Mouse (Mus musculus): ENCODE measurements around the gene Sbno1. TPM values are rescaled to one million over a fixed set of nuclear protein-coding genes. Genes with fewer than 3 reads are reported as not detected.
A peak's percentile ranks its signal among the peaks of the same experiment; 100 is the strongest.

Gene Sbno1
- polyA plus RNA-seq, 1 experiment from 2014 or later = 36.2 TPM

DNA sequence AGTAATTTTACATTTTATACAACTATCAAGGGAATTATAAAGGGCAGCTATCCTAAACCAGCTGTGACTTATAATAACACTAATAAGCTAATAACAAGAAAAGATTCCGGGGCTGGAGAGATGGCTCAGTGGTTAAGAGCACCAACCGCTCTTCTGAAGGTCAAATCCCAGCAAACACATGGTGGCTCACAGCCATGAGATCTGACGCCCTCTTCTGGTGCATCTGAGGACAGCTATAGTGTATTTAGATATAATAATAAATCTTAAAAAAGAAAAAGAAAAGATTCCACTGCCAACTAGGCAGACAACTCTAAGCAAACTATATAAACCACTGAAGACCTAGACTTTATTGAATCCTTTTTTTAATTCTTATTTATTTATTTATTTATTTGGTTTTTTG is 15.0 kb downstream of the Sbno1 start:
- H3K4me3 ChIP-seq (ENCODE audit: low read depth, low read length) = no peak overlapping the region
- no peak overlapping the region for H3K27ac ChIP-seq (ENCODE audit: low read length)
- no peaks in the 10 kb centered on the region; the same call in 1 of the 2 replicates for H3K4me1 ChIP-seq (ENCODE audit: control insufficient read depth, low read depth, low read length)
- peaks cover 29% of the 10 kb centered on the region for H3K36me3 ChIP-seq (ENCODE audit: control insufficient read depth, insufficient read depth)
- no peak overlapping the region for H3K9ac ChIP-seq (ENCODE audit: low read depth, low read length)
- no peaks in the 10 kb centered on the region for H3K9me3 ChIP-seq (replicated peaks; ENCODE audit: control insufficient read depth, low read length)
- no peak overlapping the region for H3K4me2 ChIP-seq (ENCODE audit: low read depth, low read length)
- no peaks in the 10 kb centered on the region for H3K27me3 ChIP-seq (ENCODE audit: control insufficient read depth, insufficient read depth, low read depth, low read length)
- 69% methylated on average over 3 of the region's 3 CpGs for WGBS (ENCODE audit: insufficient replicate concordance)
- ATAC-seq (ENCODE audit: low read depth) = no peak

- Histone ChIP-seq H3K27me3 (ENCODE audit: control insufficient read depth, insufficient read depth, low read depth, low read length) (no peaks in the 10 kb centered on the region), H3K36me3 (ENCODE audit: control insufficient read depth, insufficient read depth) (peaks cover 30% of the 10 kb centered on the region)
- WGBS (ENCODE audit: insufficient replicate concordance) = 38% methylated on average over 7 of the region's 7 CpGs
Measured at GRCm38 (mm10) chr5:124393726-124394125, 32.1 kb downstream of the Sbno1 start.

DNA sequence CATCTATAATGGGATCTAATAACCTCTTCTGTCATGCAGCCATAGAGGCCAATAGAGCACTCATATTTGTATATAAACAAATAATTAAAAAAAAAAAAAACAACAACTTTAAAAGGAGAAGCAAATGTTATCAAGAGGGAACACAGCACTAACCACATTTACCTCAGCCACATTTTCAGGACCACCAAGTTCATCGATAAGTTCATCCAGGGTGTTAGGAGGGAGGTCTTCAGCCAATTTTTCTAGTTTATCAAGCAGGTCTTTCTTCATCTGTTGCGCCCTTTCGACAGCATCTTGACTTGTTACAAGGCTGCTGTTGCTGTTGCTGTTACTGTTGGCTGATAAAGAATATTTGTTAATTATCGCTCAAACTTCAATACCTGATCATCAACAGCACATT is 33.4 kb downstream of the Sbno1 start:
- Histone ChIP-seq H3K9ac (ENCODE audit: low read depth, low read length) (no peak overlapping the region), H3K36me3 (ENCODE audit: control insufficient read depth, insufficient read depth) (peaks cover 24% of the 10 kb centered on the region), H3K27me3 (ENCODE audit: control insufficient read depth, insufficient read depth, low read depth, low read length) (no peaks in the 10 kb centered on the region), H3K4me2 (ENCODE audit: low read depth, low read length) (no peak overlapping the region), H3K4me1 (ENCODE audit: control insufficient read depth, low read depth, low read length) (no peaks in the 10 kb centered on the region), H3K27ac (ENCODE audit: low read length) (no peak overlapping the region), H3K4me3 (ENCODE audit: low read depth, low read length) (no peak overlapping the region), H3K9me3 (replicated peaks; ENCODE audit: control insufficient read depth, low read length) (no peaks in the 10 kb centered on the region)
- no peak for ATAC-seq (ENCODE audit: low read depth)
- WGBS (ENCODE audit: insufficient replicate concordance) = 87% methylated on average over 4 of the region's 4 CpGs

More at GRCm38 (mm10) chr5:124393726-124394125, 32.1 kb downstream of the Sbno1 start:
- no peak overlapping the region for H3K4me2 ChIP-seq (ENCODE audit: low read depth, low read length)
- H3K9me3 ChIP-seq (replicated peaks; ENCODE audit: control insufficient read depth, low read length) = no peaks in the 10 kb centered on the region
- no peak overlapping the region for H3K27ac ChIP-seq (ENCODE audit: low read length)
- no peak overlapping the region for H3K9ac ChIP-seq (ENCODE audit: low read depth, low read length)
- ATAC-seq (ENCODE audit: low read depth) = no peak
- H3K4me3 ChIP-seq (ENCODE audit: low read depth, low read length) = no peak overlapping the region
- H3K4me1 ChIP-seq (ENCODE audit: control insufficient read depth, low read depth, low read length) = no peaks in the 10 kb centered on the region

- no peak overlapping the region for H3K4me3 ChIP-seq (ENCODE audit: low read depth, low read length)
- H3K27ac ChIP-seq (ENCODE audit: low read length) = no peak overlapping the region
- H3K9ac ChIP-seq (ENCODE audit: low read depth, low read length) = no peak overlapping the region
- no peak overlapping the region for H3K4me2 ChIP-seq (ENCODE audit: low read depth, low read length)
- 66% methylated on average over 5 of the region's 5 CpGs for WGBS (ENCODE audit: insufficient replicate concordance)
- no peaks in the 10 kb centered on the region for H3K27me3 ChIP-seq (ENCODE audit: control insufficient read depth, insufficient read depth, low read depth, low read length)
- ATAC-seq (ENCODE audit: low read depth) = no peak
- no peaks in the 10 kb centered on the region for H3K9me3 ChIP-seq (replicated peaks; ENCODE audit: control insufficient read depth, low read length)
- H3K36me3 ChIP-seq (ENCODE audit: control insufficient read depth, insufficient read depth) = peaks cover 32% of the 10 kb centered on the region
- H3K4me1 ChIP-seq (ENCODE audit: control insufficient read depth, low read depth, low read length) = no peaks in the 10 kb centered on the region
Measured at GRCm38 (mm10) chr5:124387932-124388331, 37.9 kb downstream of the Sbno1 start.

DNA sequence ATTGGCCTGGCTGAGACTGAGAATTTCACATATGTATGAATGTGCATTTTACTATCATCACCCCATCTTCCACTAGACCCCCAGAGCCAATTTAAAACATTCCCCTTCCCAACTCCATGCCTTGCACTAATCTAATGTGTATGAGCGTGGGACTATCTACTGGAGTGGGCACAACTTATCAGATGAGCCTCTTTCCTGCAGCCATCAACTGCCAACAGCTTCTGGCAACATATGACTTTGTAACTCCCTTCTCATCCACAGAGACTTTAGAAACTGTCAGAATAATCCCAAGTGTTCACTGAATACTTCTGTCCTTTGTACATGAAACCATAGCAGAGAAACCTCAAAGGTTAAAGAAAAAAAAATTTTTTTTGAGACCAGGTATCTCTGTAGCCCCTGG is 45.7 kb downstream of the Sbno1 start:
- WGBS (ENCODE audit: insufficient replicate concordance) = 45% methylated on average over 1 of the region's 1 CpGs
- Histone ChIP-seq H3K9me3 (replicated peaks; ENCODE audit: control insufficient read depth, low read length) (no peaks in the 10 kb centered on the region), H3K4me3 (ENCODE audit: low read depth, low read length) (no peak overlapping the region), H3K9ac (ENCODE audit: low read depth, low read length) (no peak overlapping the region), H3K27ac (ENCODE audit: low read length) (no peak overlapping the region), H3K36me3 (ENCODE audit: control insufficient read depth, insufficient read depth) (peaks cover 30% of the 10 kb centered on the region), H3K4me1 (ENCODE audit: control insufficient read depth, low read depth, low read length) (no peaks in the 10 kb centered on the region), H3K4me2 (ENCODE audit: low read depth, low read length) (no peak overlapping the region), H3K27me3 (ENCODE audit: control insufficient read depth, insufficient read depth, low read depth, low read length) (no peaks in the 10 kb centered on the region)
- no peak for ATAC-seq (ENCODE audit: low read depth)

DNA sequence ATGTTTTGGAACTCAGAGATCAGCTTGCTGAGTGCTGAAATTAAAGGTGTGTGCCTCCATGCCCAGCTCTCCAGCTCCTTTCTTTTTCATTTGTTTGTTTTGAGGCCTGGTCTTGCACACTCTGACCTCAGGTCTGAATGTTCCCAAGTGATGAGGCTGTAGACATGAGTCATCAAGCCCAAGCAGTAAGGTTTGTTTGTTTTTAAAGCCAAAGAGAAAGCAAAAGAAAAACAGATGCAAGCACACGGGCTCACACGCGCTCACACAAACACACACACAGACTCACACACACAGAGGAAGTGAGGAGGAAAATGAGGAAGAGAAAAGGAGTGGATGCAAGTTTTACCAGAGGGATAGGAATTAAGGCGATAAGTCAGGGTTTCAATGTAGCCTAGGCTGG is 48.7 kb downstream of the Sbno1 start:
- Histone ChIP-seq H3K27me3 (ENCODE audit: control insufficient read depth, insufficient read depth, low read depth, low read length) (no peaks in the 10 kb centered on the region), H3K9ac (ENCODE audit: low read depth, low read length) (no peak overlapping the region), H3K4me1 (ENCODE audit: control insufficient read depth, low read depth, low read length) (no peaks in the 10 kb centered on the region), H3K27ac (ENCODE audit: low read length) (no peak overlapping the region), H3K9me3 (replicated peaks; ENCODE audit: control insufficient read depth, low read length) (no peaks in the 10 kb centered on the region), H3K36me3 (ENCODE audit: control insufficient read depth, insufficient read depth) (peaks cover 36% of the 10 kb centered on the region), H3K4me2 (ENCODE audit: low read depth, low read length) (no peak overlapping the region), H3K4me3 (ENCODE audit: low read depth, low read length) (no peak overlapping the region)
- 78% methylated on average over 4 of the region's 4 CpGs for WGBS (ENCODE audit: insufficient replicate concordance)
- peak; percentile 27; the same call in 1 of the 2 replicates for ATAC-seq (ENCODE audit: low read depth)

DNA sequence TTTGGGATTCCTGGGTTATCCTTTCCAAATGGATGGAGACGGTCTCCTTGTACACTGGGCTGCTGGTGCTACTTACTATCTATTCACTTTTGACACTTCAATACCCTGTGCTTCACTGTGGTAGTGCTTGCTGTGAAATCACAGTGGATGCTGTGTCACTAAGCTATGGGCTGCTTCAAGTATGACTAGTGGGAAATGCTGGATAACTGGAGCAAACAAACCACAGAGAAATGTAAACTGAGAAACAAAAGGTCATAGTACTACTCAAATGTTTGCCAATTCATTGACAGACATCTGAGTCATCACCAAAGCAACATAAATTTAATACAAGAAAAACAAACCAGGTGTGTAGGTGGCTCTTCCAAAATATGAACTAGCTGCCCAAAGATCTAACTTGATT is 49.4 kb downstream of the Sbno1 start:
- ATAC-seq (ENCODE audit: low read depth) = 0 out of 2 replicates have a peak, but pooled peaks have one; percentile 48
- H3K36me3 ChIP-seq (ENCODE audit: control insufficient read depth, insufficient read depth) = peaks cover 37% of the 10 kb centered on the region

GRCm38 (mm10) chr5:124374298-124374697 is 51.5 kb downstream of the Sbno1 start:
- no peak for ATAC-seq (ENCODE audit: low read depth)
- WGBS (ENCODE audit: insufficient replicate concordance) = 88% methylated on average over 7 of the region's 7 CpGs
- H3K36me3 ChIP-seq (ENCODE audit: control insufficient read depth, insufficient read depth) = peaks cover 34% of the 10 kb centered on the region

More for the DNA sequence above, 49.4 kb downstream of the Sbno1 start:
- Histone ChIP-seq H3K4me1 (ENCODE audit: control insufficient read depth, low read depth, low read length) (no peaks in the 10 kb centered on the region), H3K9me3 (replicated peaks; ENCODE audit: control insufficient read depth, low read length) (no peaks in the 10 kb centered on the region), H3K27ac (ENCODE audit: low read length) (no peak overlapping the region), H3K4me3 (ENCODE audit: low read depth, low read length) (no peak overlapping the region), H3K9ac (ENCODE audit: low read depth, low read length) (no peak overlapping the region), H3K27me3 (ENCODE audit: control insufficient read depth, insufficient read depth, low read depth, low read length) (no peaks in the 10 kb centered on the region), H3K4me2 (ENCODE audit: low read depth, low read length) (no peak overlapping the region)
- WGBS (ENCODE audit: insufficient replicate concordance) = 87% methylated on average over 1 of the region's 1 CpGs

DNA sequence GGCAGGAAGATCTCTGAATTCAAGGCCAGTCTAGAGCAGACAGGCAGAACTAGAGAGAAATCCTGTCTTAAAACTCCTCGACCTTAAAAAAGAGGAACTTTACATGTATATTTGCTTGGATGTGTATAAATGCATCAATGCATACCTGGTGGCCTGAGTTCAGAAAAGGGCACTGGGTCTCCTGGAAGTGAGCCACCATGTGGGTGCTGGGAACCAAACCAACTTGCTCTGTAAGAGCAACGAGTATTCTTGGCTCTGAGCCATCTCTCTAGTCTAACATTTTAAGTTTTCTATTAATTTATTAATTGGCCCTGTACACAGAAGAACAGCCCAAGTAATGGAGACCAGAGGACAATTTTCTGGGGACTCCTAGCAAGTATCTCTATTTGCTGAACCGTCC is 59.1 kb downstream of the Sbno1 start:
- H3K9me3 ChIP-seq (replicated peaks; ENCODE audit: control insufficient read depth, low read length) = no peaks in the 10 kb centered on the region
- H3K27me3 ChIP-seq (ENCODE audit: control insufficient read depth, insufficient read depth, low read depth, low read length) = no peaks in the 10 kb centered on the region
- H3K27ac ChIP-seq (ENCODE audit: low read length) = no peak overlapping the region
- no peaks in the 10 kb centered on the region for H3K4me1 ChIP-seq (ENCODE audit: control insufficient read depth, low read depth, low read length)
- H3K9ac ChIP-seq (ENCODE audit: low read depth, low read length) = no peak overlapping the region
- H3K4me2 ChIP-seq (ENCODE audit: low read depth, low read length) = no peak overlapping the region
- 48% methylated on average over 3 of the region's 3 CpGs for WGBS (ENCODE audit: insufficient replicate concordance)
- peaks cover 8% of the 10 kb centered on the region for H3K36me3 ChIP-seq (ENCODE audit: control insufficient read depth, insufficient read depth)
- no peak overlapping the region for H3K4me3 ChIP-seq (ENCODE audit: low read depth, low read length)
- no peak for ATAC-seq (ENCODE audit: low read depth)

More at GRCm38 (mm10) chr5:124374298-124374697, 51.5 kb downstream of the Sbno1 start:
- Histone ChIP-seq H3K9me3 (replicated peaks; ENCODE audit: control insufficient read depth, low read length) (no peaks in the 10 kb centered on the region), H3K4me3 (ENCODE audit: low read depth, low read length) (no peak overlapping the region), H3K27ac (ENCODE audit: low read length) (no peak overlapping the region), H3K4me1 (ENCODE audit: control insufficient read depth, low read depth, low read length) (no peaks in the 10 kb centered on the region), H3K27me3 (ENCODE audit: control insufficient read depth, insufficient read depth, low read depth, low read length) (no peaks in the 10 kb centered on the region), H3K9ac (ENCODE audit: low read depth, low read length) (no peak overlapping the region), H3K4me2 (ENCODE audit: low read depth, low read length) (no peak overlapping the region)

All from liver, embryonic 16.5 days (tissue).